Mouse (Mus musculus) G1E (cell line): ENCODE results near the gene Clasp2. TPM values are rescaled to one million over a fixed set of nuclear protein-coding genes. Genes with fewer than 3 reads are reported as not detected.

ENCODE experiments used
- ATAC-seq: 2 replicates; pipeline ENCODE4 v1.8.0; 2016; ENCODE audit warnings: mild to moderate bottlenecking; ENCODE audit not compliant: insufficient number of reproducible peaks, poor library complexity, low FRiP score, severe bottlenecking; ENCODE audit errors: extremely low read depth
- DNase-seq: peaks from one replicate; pipeline ENCODE4 v3.0.0; 2012; ENCODE audit warnings: low spot score
- H3K27me3 ChIP-seq: 2 replicates; pipeline ENCODE4 v1.6.1; 2012; ENCODE audit warnings: mild to moderate bottlenecking, low read length, inconsistent platforms; ENCODE audit not compliant: insufficient read depth
- H3K36me3 ChIP-seq: replicated peaks from 2 replicates; pipeline ENCODE3; 2012; ENCODE audit warnings: mild to moderate bottlenecking, inconsistent platforms
- H3K4me1 ChIP-seq: 2 replicates; pipeline ENCODE4 v1.6.1; 2012; ENCODE audit warnings: low read depth, low read length, inconsistent platforms, mixed read lengths; ENCODE audit not compliant: insufficient read depth
- H3K4me3 ChIP-seq: 2 replicates; pipeline ENCODE4 v1.5.1; 2012; ENCODE audit warnings: low read depth, mild to moderate bottlenecking, inconsistent platforms, low read length, moderate library complexity, mixed read lengths
- H3K9me3 ChIP-seq: replicated peaks from 2 replicates; pipeline ENCODE4 v1.6.1; 2012; ENCODE audit warnings: inconsistent platforms
- CTCF ChIP-seq: IDR thresholded peaks from 2 replicates; pipeline ENCODE4 v1.5.1; 2012; ENCODE audit warnings: low read depth, low read length, inconsistent platforms, mixed read lengths
- GATA1 ChIP-seq: IDR thresholded peaks from 2 replicates; pipeline ENCODE4 v1.6.1; 2012; ENCODE audit warnings: borderline replicate concordance, low read length, inconsistent platforms, mixed read lengths
- GATA2 ChIP-seq: IDR thresholded peaks from 2 replicates; pipeline ENCODE4 v1.6.1; 2012; ENCODE audit warnings: low read depth, low read length, inconsistent platforms, borderline replicate concordance
- POLR2AphosphoS5 ChIP-seq: IDR thresholded peaks from 2 replicates; pipeline ENCODE4 v1.6.1; 2012; ENCODE audit warnings: low read depth, low read length, inconsistent platforms; ENCODE audit not compliant: insufficient replicate concordance
- TAL1 ChIP-seq: conservative IDR thresholded peaks from 2 replicates; pipeline ENCODE4 v1.6.1; 2012; ENCODE audit warnings: low read depth, low read length, inconsistent platforms, mixed read lengths
- polyA plus RNA-seq: library from polyadenylated mRNA; stranded (reverse); fragments of >175 nt; gene quantifications from 2 replicates; pipeline ENCODE4 v1.2.3, GENCODE M21; 2012
- total RNA-seq, 2 experiments: library from RNA; stranded (forward) in 1 of 2; stranded (reverse) in 1 of 2; fragments of 200-1000 nt in 1 of 2; fragments of >200 nt in 1 of 2; fragmentation: Nextera tagmentation in 1 of 2; gene quantifications; 2 replicates each; pipeline ENCODE4 v1.2.3; 2014 to 2017

Clasp2 gene
- total and polyA plus RNA-seq, 3 experiments = 8.7 to 92.0 (median 40.4) TPM

- no peak for TF ChIP-seq TAL1
- TF ChIP-seq GATA1 = no peak
- Histone ChIP-seq H3K9me3 (no peaks in the 10 kb centered on the region), H3K4me1 (no peaks in the 10 kb centered on the region), H3K4me3 (no peak overlapping the region), H3K27me3 (no peaks in the 10 kb centered on the region), H3K36me3 (peaks cover 32% of the 10 kb centered on the region)
- no peak for ATAC-seq
- no peak for DNase-seq
These were observed 74.6 kb downstream of the Clasp2 start for GRCm38 (mm10) chr9:113815836-113816235.

- no peak for ATAC-seq
These were observed 80.9 kb downstream of the Clasp2 start for GRCm38 (mm10) chr9:113822150-113822549.

GRCm38 (mm10) chr9:113828719-113829118, 87.4 kb downstream of the Clasp2 start:
- Histone ChIP-seq H3K36me3 (peaks cover 44% of the 10 kb centered on the region), H3K9me3 (no peaks in the 10 kb centered on the region), H3K4me3 (no peak overlapping the region), H3K4me1 (no peaks in the 10 kb centered on the region), H3K27me3 (no peaks in the 10 kb centered on the region)
- no peak for DNase-seq
- TF ChIP-seq GATA1 (no peak), TAL1 (no peak), GATA2 (no peak), POLR2AphosphoS5 (no peak), CTCF (no peak)
- no peak for ATAC-seq

More at GRCm38 (mm10) chr9:113822150-113822549, 80.9 kb downstream of the Clasp2 start:
- H3K9me3 ChIP-seq = no peaks in the 10 kb centered on the region
- TF ChIP-seq TAL1 (no peak), GATA1 (no peak), POLR2AphosphoS5 (no peak), GATA2 (no peak), CTCF (no peak)
- H3K27me3 ChIP-seq = no peaks in the 10 kb centered on the region
- H3K4me3 ChIP-seq = no peak overlapping the region
- H3K4me1 ChIP-seq = no peaks in the 10 kb centered on the region
- H3K36me3 ChIP-seq = peaks cover 34% of the 10 kb centered on the region
- DNase-seq = no peak

GRCm38 (mm10) chr9:113830219-113830618, 88.9 kb downstream of the Clasp2 start:
- Histone ChIP-seq H3K4me3 (no peak overlapping the region), H3K27me3 (no peaks in the 10 kb centered on the region), H3K9me3 (no peaks in the 10 kb centered on the region), H3K36me3 (peaks cover 46% of the 10 kb centered on the region), H3K4me1 (no peaks in the 10 kb centered on the region)
- no peak for DNase-seq
- TF ChIP-seq CTCF (no peak), POLR2AphosphoS5 (no peak), TAL1 (no peak), GATA2 (no peak)
- ATAC-seq = no peak

GRCm38 (mm10) chr9:113833481-113833880, 92.2 kb downstream of the Clasp2 start:
- H3K9me3 ChIP-seq = no peaks in the 10 kb centered on the region
- TF ChIP-seq TAL1 (no peak), GATA2 (no peak), POLR2AphosphoS5 (no peak)
- no peak for DNase-seq
- H3K36me3 ChIP-seq = peaks cover 46% of the 10 kb centered on the region
- no peak overlapping the region for H3K4me3 ChIP-seq
- no peak for ATAC-seq
- no peaks in the 10 kb centered on the region for H3K27me3 ChIP-seq
- H3K4me1 ChIP-seq = no peaks in the 10 kb centered on the region

- no peaks in the 10 kb centered on the region for H3K4me1 ChIP-seq
- no peak for TF ChIP-seq CTCF
- peaks cover 54% of the 10 kb centered on the region for H3K36me3 ChIP-seq
- H3K4me3 ChIP-seq = no peak overlapping the region
- no peak for ATAC-seq
- no peaks in the 10 kb centered on the region for H3K27me3 ChIP-seq
- H3K9me3 ChIP-seq = no peaks in the 10 kb centered on the region
- DNase-seq = no peak
These were observed 95.7 kb downstream of the Clasp2 start for GRCm38 (mm10) chr9:113837001-113837400.

GRCm38 (mm10) chr9:113837461-113837860, 96.2 kb downstream of the Clasp2 start:
- ATAC-seq = no peak
- no peak for TF ChIP-seq TAL1
- TF ChIP-seq CTCF = no peak
- no peak for TF ChIP-seq GATA1
- no peak for TF ChIP-seq GATA2
- no peak for TF ChIP-seq POLR2AphosphoS5
- Histone ChIP-seq H3K36me3 (peaks cover 53% of the 10 kb centered on the region), H3K27me3 (no peaks in the 10 kb centered on the region), H3K4me1 (no peaks in the 10 kb centered on the region), H3K4me3 (no peak overlapping the region), H3K9me3 (no peaks in the 10 kb centered on the region)
- no peak for DNase-seq
